Mouse (Mus musculus): Measurements from ENCODE around the gene 2200002D01Rik. TPM values are rescaled to one million over a fixed set of nuclear protein-coding genes. Genes with fewer than 3 reads are reported as not detected.

2200002D01Rik gene
- polyA plus RNA-seq, 1 experiment = 72.9 TPM

DNA sequence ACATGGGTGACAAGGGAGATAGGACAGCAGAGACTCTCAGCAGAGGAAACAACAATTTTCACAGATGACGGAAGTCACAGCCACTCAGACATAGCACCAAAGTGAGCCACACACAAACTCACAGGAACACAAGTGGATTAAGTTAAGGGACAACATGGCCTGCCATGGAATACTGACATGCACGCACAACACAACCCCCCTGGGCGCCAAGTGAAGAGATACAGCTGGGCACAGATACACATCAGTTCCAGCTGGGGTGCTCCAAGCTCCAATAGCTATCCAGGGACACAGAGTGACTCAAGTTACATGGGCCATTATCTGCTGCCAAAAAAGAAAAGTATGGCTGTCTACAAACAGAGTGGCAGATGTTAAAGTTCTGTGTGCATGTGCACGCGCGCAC, 41.6 kb upstream of the 2200002D01Rik start:
- H3K27me3 ChIP-seq (ENCODE audit: control insufficient read depth, insufficient read depth, insufficient read length) = no peaks in the 10 kb centered on the region
- H3K4me3 ChIP-seq (ENCODE audit: insufficient read depth, poor library complexity, severe bottlenecking) = no peak overlapping the region
- H3K36me3 ChIP-seq (ENCODE audit: control insufficient read depth, insufficient read depth) = no peaks in the 10 kb centered on the region
- TF ChIP-seq MAX (IDR thresholded peaks at IDR 0.05) (no peak), MYOD1 (IDR thresholded peaks at IDR 0.05; ENCODE audit: control insufficient read depth, insufficient read length, low read depth) (no peak), MYOG (IDR thresholded peaks at IDR 0.05; ENCODE audit: control insufficient read depth, extremely low read depth, insufficient read length) (no peak), FOSL1 (IDR thresholded peaks at IDR 0.05; ENCODE audit: insufficient read depth, low read length, poor library complexity, severe bottlenecking) (no peak), CTCF (IDR thresholded peaks at IDR 0.05; ENCODE audit: control insufficient read depth, insufficient read depth, insufficient read length) (no peak), USF1 (IDR thresholded peaks at IDR 0.05; ENCODE audit: low read depth) (no peak), CEBPB (IDR thresholded peaks at IDR 0.05; ENCODE audit: low read depth) (no peak)
- no peak overlapping the region for H3ac ChIP-seq (ENCODE audit: control insufficient read depth, insufficient read length, low read depth)
- no peaks in the 10 kb centered on the region for H3K79me2 ChIP-seq (ENCODE audit: control insufficient read depth, insufficient read depth)
- no peaks in the 10 kb centered on the region for H3K79me3 ChIP-seq (ENCODE audit: low read depth)

DNA sequence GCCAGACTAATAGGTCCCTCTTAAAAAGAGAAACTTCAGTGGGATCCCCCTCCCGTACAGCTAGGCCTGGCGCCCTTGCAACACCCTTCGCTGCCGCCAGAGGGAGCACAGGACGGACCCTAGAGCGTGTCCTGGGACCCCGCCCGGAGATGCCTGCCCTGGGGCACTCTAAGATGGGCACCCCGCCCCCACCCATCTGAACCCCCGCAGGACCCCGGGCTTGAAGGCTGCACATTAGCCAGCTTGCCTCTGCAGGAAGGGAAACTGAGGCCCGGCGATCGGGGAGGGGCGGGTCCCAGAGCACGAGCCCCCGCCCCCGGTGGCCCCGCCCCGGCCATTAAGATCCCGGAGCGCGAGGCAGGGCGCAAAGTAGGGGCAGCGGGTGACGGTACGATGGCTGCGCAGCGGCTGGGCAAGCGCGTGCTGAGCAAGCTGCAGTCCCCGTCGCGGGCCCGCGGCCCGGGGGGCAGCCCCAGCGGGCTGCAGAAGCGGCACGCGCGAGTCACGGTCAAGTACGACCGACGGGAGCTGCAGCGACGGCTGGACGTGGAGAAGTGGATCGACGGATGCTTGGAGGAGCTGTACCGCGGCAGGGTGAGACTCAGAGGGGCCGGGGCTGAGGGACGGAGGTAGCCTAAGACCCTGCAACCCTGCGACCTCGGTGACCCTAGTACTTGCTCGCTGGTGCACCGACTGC, 40.8 kb upstream of the 2200002D01Rik start, which contains the start of gene Ppp1r14a:
Gene Ppp1r14a, plus strand, starts transcription at position 367 of the 697 bp plus-strand sequence.
- no peak for TF ChIP-seq MAX (IDR thresholded peaks at IDR 0.05)
- peak; percentile 85 for TF ChIP-seq CTCF (IDR thresholded peaks at IDR 0.05; ENCODE audit: control insufficient read depth, insufficient read depth, insufficient read length)
- H3K36me3 ChIP-seq (ENCODE audit: control insufficient read depth, insufficient read depth) = no peaks in the 10 kb centered on the region
- H3K79me2 ChIP-seq (ENCODE audit: control insufficient read depth, insufficient read depth) = no peaks in the 10 kb centered on the region
- H3K4me3 ChIP-seq (ENCODE audit: insufficient read depth, poor library complexity, severe bottlenecking) = peak within 1 kb of the TSS; percentile 6
- H3K79me3 ChIP-seq (ENCODE audit: low read depth) = no peaks in the 10 kb centered on the region
- H3ac ChIP-seq (ENCODE audit: control insufficient read depth, insufficient read length, low read depth) = no peak within 1 kb of the TSS
- H3K27me3 ChIP-seq (ENCODE audit: control insufficient read depth, insufficient read depth, insufficient read length) = no peaks in the 10 kb centered on the region

DNA sequence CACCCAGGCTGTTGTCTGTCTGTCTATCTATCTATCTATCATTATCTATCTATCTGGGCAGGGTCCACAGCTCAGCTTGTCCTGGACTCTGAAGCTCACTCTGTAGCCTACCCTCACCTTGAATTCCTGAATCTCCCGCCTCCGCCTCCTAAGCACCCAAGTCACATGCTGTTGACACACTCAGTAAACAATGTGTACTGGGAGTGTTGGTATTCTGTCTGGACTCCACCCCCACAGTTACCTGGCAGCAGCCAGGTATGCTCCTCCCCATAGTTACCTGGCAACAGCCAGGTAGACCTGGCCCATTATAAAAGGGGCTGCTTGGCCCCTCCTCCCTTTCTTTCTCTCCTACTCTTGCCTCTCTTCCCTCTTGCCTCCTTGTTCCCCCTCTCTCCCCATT, 39.8 kb upstream of the 2200002D01Rik start:
- Histone ChIP-seq H3K79me2 (ENCODE audit: control insufficient read depth, insufficient read depth) (no peaks in the 10 kb centered on the region), H3K4me3 (ENCODE audit: insufficient read depth, poor library complexity, severe bottlenecking) (no peak overlapping the region), H3K79me3 (ENCODE audit: low read depth) (no peaks in the 10 kb centered on the region), H3ac (ENCODE audit: control insufficient read depth, insufficient read length, low read depth) (no peak overlapping the region), H3K27me3 (ENCODE audit: control insufficient read depth, insufficient read depth, insufficient read length) (no peaks in the 10 kb centered on the region), H3K36me3 (ENCODE audit: control insufficient read depth, insufficient read depth) (no peaks in the 10 kb centered on the region)
- TF ChIP-seq CTCF (IDR thresholded peaks at IDR 0.05; ENCODE audit: control insufficient read depth, insufficient read depth, insufficient read length) = no peak
- no peak for TF ChIP-seq MAX (IDR thresholded peaks at IDR 0.05)
- TF ChIP-seq USF1 (IDR thresholded peaks at IDR 0.05; ENCODE audit: low read depth) = no peak
- no peak for TF ChIP-seq FOSL1 (IDR thresholded peaks at IDR 0.05; ENCODE audit: insufficient read depth, low read length, poor library complexity, severe bottlenecking)
- TF ChIP-seq MYOD1 (IDR thresholded peaks at IDR 0.05; ENCODE audit: control insufficient read depth, insufficient read length, low read depth) = no peak
- TF ChIP-seq CEBPB (IDR thresholded peaks at IDR 0.05; ENCODE audit: low read depth) = no peak
- TF ChIP-seq MYOG (IDR thresholded peaks at IDR 0.05; ENCODE audit: control insufficient read depth, extremely low read depth, insufficient read length) = no peak

DNA sequence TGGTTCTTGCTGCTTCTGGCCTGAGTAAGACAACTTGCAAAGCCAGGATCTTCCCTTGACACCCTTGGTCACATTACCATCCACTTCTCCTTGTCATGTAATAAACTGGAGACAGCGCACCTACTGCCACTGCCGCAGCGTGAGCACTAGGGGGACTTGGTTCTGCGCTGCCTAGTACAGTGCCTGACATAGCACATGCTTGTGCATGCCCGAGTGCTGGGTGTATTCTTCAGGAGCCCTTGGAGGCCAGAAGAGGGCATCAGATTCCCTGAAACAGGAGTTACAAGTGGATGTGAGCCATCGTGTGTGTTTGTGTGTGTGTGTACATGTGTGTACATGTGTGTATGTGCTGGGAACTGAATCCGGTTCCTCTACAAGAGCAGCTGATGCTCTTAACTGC, 39.2 kb upstream of the 2200002D01Rik start:
- no peaks in the 10 kb centered on the region for H3K27me3 ChIP-seq (ENCODE audit: control insufficient read depth, insufficient read depth, insufficient read length)

DNA sequence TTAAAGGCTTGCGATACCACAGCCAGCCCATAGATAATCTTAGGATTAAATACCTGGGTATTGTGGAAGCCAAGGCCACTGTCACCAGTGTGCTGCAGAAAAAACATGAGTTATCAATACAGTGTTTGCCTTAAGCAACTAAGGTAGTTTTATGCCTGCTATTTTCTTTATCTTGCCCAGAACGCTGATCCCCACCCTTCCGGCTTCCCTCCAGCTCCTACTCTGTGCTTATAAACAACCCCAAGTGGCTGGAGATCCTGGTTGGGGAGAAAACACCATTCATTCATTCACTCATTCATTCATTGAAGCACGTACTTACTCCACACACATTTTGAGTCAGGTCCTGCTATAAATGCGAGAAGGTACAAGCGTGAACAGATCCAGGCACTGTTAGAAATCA, 36.3 kb upstream of the 2200002D01Rik start:
- Histone ChIP-seq H3ac (ENCODE audit: control insufficient read depth, insufficient read length, low read depth) (no peak overlapping the region), H3K36me3 (ENCODE audit: control insufficient read depth, insufficient read depth) (no peaks in the 10 kb centered on the region), H3K4me3 (ENCODE audit: insufficient read depth, poor library complexity, severe bottlenecking) (no peak overlapping the region)

More for the DNA sequence above, 39.2 kb upstream of the 2200002D01Rik start:
- no peaks in the 10 kb centered on the region for H3K36me3 ChIP-seq (ENCODE audit: control insufficient read depth, insufficient read depth)
- H3ac ChIP-seq (ENCODE audit: control insufficient read depth, insufficient read length, low read depth) = no peak overlapping the region
- H3K79me2 ChIP-seq (ENCODE audit: control insufficient read depth, insufficient read depth) = no peaks in the 10 kb centered on the region
- H3K4me3 ChIP-seq (ENCODE audit: insufficient read depth, poor library complexity, severe bottlenecking) = no peak overlapping the region
- TF ChIP-seq CEBPB (IDR thresholded peaks at IDR 0.05; ENCODE audit: low read depth) = no peak
- no peak for TF ChIP-seq MYOG (IDR thresholded peaks at IDR 0.05; ENCODE audit: control insufficient read depth, extremely low read depth, insufficient read length)
- TF ChIP-seq MAX (IDR thresholded peaks at IDR 0.05) = no peak
- TF ChIP-seq CTCF (IDR thresholded peaks at IDR 0.05; ENCODE audit: control insufficient read depth, insufficient read depth, insufficient read length) = no peak
- no peak for TF ChIP-seq FOSL1 (IDR thresholded peaks at IDR 0.05; ENCODE audit: insufficient read depth, low read length, poor library complexity, severe bottlenecking)
- TF ChIP-seq MYOD1 (IDR thresholded peaks at IDR 0.05; ENCODE audit: control insufficient read depth, insufficient read length, low read depth) = no peak
- TF ChIP-seq USF1 (IDR thresholded peaks at IDR 0.05; ENCODE audit: low read depth) = no peak
- H3K79me3 ChIP-seq (ENCODE audit: low read depth) = no peaks in the 10 kb centered on the region

More for the DNA sequence above, 36.3 kb upstream of the 2200002D01Rik start:
- no peaks in the 10 kb centered on the region for H3K79me3 ChIP-seq (ENCODE audit: low read depth)
- H3K79me2 ChIP-seq (ENCODE audit: control insufficient read depth, insufficient read depth) = no peaks in the 10 kb centered on the region
- peaks cover 12% of the 10 kb centered on the region for H3K27me3 ChIP-seq (ENCODE audit: control insufficient read depth, insufficient read depth, insufficient read length)
- TF ChIP-seq CEBPB (IDR thresholded peaks at IDR 0.05; ENCODE audit: low read depth) = no peak
- no peak for TF ChIP-seq MYOG (IDR thresholded peaks at IDR 0.05; ENCODE audit: control insufficient read depth, extremely low read depth, insufficient read length)
- no peak for TF ChIP-seq CTCF (IDR thresholded peaks at IDR 0.05; ENCODE audit: control insufficient read depth, insufficient read depth, insufficient read length)
- TF ChIP-seq MYOD1 (IDR thresholded peaks at IDR 0.05; ENCODE audit: control insufficient read depth, insufficient read length, low read depth) = no peak
- TF ChIP-seq USF1 (IDR thresholded peaks at IDR 0.05; ENCODE audit: low read depth) = no peak
- TF ChIP-seq MAX (IDR thresholded peaks at IDR 0.05) = no peak
- TF ChIP-seq FOSL1 (IDR thresholded peaks at IDR 0.05; ENCODE audit: insufficient read depth, low read length, poor library complexity, severe bottlenecking) = no peak
